Mouse (Mus musculus): ENCODE results near the gene Myh13.

The Myh13 gene

DNA sequence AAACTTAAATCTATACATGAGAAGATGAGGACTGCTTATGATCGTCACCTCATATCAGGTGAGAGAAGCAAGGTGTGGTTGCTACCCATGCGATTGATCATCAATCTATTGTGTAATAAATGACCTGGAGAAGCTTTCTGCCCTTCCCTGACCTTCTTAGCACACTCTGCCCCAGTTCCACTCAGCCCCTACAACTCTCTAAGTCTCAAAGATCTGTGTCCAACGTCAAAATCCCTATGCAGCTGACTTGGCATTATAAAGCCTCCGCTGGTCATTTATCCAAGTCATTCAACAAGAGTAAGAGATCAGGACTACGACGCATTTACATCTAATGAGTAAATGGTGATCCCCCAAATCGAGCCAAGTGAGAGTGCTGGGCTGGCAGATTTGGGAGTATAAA lies at the start of gene Myh13:
Myh13 (plus strand) TSS at position 301 of the 400 bp plus-strand sequence.
- no peak for DNase-seq (ENCODE audit: low read depth)

DNA sequence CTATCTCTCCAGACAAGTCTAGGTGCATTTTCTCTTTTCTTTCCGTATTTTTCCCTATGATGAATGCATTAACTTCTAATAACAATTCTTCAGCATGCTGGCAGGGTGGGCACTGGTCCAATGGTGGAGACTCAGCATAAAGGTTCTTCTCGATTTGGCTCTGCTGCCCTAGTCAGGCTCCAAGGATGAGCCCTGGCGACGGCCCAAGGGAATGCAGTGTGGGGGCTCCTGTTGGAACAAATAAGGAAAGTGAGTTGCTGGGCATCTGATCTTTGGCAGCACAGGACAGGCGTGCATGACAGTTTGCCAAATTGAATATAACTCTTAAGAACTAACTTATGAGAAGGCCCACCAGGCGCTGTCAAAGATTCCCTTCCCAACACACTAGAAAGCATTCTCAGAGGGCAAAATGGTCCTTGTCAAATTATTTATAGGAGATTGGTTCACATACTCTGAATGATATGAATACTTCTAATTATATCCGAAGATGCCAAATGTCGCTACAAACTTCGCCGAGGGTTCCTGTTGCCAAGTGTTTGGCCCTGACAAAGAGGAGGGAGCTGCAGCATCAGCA lies 44.8 kb upstream of the Myh13 start, which contains the start of gene Myh8:
Myh8 (plus strand) TSS at position 524 of the 574 bp plus-strand sequence.
- DNase-seq (ENCODE audit: low read depth): no peak

DNA sequence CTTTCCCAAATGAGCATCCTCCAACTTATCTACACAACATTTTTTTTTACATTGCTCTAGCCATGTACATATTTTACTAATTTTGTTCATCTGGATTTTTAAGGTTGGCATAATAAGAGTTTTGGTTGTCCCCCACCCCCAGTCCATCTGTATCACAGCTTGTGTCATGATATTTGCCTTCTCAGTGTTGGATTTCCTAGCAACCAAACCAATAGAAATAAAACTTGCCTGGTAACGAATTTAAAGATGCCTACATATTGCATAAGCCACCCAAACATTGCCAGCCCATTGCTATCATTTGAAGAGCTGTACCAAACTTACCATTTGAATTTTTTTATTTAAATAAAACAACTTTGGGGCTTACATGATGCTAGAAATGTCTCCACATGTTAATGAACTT lies 28.0 kb upstream of the Myh13 start:
- no peak for DNase-seq (ENCODE audit: low read depth)

DNA sequence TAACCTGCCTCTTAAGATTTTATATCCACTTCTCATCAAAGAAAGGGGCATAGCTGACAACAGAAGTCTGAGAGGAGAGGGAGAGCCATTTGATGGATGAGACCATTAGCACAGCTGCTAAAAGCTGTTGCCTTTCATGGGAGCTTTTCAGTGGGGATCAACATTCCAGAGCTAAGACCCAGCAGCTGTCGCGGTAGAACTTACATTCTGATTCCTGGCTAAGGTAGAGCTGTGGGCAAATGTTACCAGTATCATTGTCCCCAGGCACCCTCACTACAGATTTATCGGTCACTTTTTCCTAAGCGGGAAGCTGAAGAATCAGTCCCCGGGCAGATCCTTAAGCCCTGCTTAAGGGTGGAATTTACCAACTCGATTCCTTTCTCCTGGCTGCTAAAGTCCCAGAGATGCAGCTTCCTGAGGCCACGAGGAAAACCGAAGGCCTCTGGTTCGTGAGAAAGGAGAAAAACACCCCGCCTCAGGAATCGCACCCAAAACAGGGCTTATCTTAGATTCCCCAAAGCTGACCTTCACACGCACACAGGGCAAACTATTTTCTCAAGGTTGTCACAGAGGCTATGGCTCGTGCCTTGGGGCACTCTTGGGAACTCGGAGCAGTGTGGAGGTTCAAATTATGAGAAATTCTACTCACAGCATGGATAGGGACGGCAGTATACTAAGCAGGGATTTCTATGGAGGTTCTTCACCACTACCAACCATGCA lies 7.6 kb upstream of the Myh13 start:
- DNase-seq (ENCODE audit: low read depth): no peak

DNA sequence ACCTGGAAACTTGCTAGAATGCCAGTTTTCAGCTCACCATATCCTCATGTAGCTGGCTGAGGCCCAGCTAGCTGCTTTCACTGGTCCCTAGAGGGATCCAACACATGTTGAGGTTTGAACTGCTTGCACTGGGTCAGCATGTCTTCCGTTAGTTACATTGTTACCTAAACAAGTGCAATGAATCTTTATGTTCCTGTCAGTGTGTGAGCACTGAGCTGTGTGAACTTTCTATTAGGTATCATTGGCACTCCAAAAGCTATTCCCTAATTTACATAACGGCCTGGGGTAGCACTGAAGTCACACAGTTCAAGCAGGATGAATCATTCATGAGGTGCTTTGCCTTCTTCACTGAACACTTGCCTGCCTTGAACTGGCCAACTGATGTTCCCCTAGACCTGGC lies 5.1 kb downstream of the Myh13 start:
- DNase-seq (ENCODE audit: low read depth): no peak

DNA sequence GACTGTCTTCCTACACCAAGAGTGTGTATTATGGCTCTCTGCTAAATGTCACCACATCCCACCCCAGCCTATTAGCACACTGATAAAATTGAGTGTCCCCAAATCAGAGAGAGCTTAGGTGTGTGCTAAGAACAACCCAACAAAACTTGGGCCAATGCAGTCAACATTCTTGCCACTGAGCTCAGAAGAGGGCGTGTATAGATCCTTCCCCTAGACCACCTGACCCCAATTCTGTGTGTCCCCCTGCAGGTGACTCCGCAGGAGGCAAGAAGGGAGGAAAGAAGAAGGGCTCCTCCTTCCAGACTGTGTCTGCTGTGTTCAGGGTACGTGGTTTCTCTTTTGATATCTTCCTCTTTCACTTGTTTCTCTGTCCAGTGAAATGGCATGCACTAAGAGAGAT lies 23.1 kb downstream of the Myh13 start:
- DNase-seq (ENCODE audit: low read depth): no peak

DNA sequence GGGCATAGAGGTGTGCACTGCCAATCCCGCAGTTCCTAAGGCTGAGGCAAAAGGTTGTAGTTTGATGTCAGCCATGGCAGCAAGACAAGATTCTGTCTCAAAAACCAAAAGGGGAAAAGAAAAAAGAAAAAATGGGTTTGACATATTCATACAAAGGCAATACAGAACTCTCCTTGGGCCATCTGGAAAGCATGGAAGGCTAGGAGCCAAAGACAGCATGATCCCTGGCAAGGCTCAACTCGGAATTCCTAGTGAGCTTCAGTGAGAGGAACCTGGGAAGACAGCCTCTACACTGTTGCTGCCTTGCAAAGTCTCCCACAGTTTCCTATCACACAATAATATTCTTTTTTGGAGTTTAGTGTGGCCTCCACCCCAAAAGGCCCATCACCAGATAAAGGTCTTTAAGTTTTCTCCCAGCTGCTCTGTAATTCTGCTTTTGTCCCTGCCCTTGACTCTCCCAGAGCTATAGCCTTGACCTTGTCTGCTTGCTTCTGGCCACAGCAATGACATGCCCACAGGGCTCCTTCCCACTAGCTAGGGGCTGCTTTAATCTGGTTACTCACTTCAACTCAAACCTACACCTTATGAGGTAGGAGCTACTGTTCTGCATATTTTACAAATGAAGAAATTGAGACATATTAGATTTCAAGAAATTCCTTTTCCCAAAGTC lies 23.9 kb downstream of the Myh13 start:
- no peak for DNase-seq (ENCODE audit: low read depth)

- no peak for DNase-seq (ENCODE audit: low read depth)
These were observed 24.4 kb downstream of the Myh13 start for GRCm38 (mm10) chr11:67345856-67346236.

DNA sequence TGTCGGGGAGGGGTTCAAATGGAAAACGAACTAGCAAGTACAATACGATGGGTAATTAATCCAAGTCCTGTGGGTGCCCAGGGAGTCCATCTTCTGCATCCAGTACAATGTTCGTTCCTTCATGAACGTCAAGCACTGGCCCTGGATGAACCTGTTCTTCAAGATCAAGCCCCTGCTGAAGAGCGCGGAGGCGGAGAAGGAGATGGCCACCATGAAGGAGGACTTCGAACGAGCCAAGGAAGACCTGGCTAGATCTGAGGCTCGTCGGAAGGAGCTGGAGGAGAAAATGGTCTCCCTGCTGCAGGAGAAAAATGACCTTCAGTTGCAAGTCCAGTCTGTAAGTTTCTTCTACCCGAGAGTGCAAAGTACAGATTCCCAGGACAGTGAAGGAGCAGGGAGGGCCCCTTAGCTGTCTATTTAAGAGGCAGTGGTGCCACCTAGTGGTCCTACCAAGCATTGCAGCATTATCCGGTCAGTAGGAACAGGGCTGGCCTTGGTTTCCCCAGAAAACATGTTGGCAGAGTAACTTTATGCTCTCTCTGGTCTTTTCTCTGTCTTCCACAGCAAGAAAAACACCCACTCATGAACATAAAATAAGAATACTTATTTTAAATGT lies 28.8 kb downstream of the Myh13 start:
- peak; percentile 26 for DNase-seq (ENCODE audit: low read depth)

DNA sequence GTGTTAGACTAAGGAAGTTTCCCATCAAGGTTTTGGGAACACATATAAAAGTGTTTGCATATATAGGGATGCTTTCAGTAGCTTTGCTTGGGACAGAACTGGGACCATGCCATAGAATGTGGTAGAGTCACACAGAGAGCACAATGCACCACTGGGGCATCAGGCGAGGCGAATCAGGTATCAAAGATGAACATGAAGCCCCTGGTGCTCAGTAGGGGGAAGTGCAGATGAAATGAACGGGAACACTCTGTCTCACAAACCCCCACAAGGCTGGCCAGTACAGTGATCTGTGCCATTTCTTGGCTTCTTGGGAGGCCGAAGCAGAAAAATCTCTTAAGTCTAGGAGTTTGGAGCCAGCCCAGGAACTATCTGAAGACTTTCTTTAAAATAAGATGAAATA lies 31.6 kb downstream of the Myh13 start:
- no peak for DNase-seq (ENCODE audit: low read depth)

GRCm38 (mm10) chr11:67358031-67358430 lies 36.6 kb downstream of the Myh13 start:
- peak; percentile 57 for DNase-seq (ENCODE audit: low read depth)

DNA sequence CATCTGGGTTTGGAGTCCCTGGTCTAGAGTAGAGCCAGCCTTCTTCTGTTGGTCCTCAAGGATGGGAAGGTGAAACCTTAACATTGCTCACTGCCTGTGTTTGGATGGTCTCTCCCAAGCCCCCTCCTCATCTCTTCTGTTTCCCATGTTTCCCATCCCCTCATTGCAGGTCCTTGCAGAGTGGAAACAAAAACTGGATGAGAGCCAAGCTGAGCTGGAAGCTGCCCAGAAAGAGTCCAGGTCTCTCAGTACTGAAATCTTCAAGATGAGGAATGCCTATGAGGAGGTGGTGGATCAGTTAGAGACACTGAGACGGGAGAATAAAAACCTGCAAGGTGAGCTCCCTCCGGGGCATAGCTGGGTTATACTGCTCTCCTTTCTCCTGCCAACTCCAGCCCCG lies 40.8 kb downstream of the Myh13 start:
- DNase-seq (ENCODE audit: low read depth): no peak

GRCm38 (mm10) chr11:67364551-67364950 lies 43.1 kb downstream of the Myh13 start:
- DNase-seq (ENCODE audit: low read depth): no peak

GRCm38 (mm10) chr11:67364986-67365721 lies 43.7 kb downstream of the Myh13 start:
- DNase-seq (ENCODE audit: low read depth): no peak

GRCm38 (mm10) chr11:67366936-67367335 lies 45.5 kb downstream of the Myh13 start:
- DNase-seq (ENCODE audit: low read depth): no peak

DNA sequence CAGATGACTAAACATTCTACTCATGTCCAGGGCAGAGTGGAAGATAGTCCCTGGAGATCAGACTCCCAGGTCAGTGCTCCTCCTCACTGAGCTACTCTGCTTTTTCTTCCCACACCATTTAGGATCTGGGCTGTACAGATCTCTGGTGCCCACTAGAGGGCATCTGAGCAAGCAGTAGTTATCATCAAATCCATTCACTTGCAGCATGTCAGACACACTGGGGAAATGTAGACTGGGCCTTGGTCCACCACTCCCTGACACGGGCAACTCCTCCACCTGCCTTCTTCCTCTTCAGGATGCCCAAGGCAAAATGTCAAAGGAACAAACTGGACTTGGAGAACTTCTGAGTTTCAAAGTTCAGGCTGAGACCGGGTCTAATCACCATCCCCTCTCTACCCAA lies 51.9 kb downstream of the Myh13 start:
- DNase-seq (ENCODE audit: low read depth): no peak

DNA sequence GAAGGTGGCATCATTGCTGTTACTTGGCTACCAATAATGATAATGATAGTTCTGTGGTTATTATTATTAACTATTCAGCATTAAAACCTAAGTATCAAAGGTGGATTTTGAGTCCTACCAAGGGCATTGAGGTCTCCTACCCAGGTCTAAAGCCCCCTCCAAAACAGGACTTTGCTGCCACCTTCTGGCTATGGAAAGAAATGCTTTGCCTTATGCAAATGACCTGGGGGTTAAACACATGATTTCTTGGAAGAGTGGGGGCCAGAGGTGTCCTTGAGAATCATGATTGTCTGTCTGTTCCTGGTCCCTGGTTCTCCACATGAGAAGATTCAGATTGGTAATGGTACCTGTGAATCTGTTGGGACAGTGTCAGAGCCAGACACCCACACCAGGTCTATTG lies 54.9 kb downstream of the Myh13 start:
- no peak for DNase-seq (ENCODE audit: low read depth)

GRCm38 (mm10) chr11:67379703-67380510 lies 58.4 kb downstream of the Myh13 start:
- no peak for DNase-seq (ENCODE audit: low read depth)

DNA sequence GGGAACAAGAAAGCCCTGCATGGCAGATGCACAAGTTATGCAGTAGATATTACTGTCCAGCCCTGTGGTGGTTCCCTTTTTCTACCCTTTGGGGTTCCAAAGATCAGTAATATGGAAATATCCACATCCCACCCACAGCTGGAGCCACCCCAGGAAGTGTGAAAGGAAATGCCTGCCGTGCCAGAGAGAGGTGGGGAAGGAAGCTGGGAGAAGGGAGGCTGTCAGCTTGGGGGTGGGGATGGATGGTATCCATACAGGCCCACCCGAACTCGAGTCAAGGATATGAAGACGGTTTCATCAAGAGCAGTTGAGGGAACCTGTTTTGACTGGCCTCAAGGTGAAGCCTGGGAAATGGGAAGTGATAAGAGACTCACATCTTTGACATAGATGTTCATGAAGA lies 60.4 kb downstream of the Myh13 start:
- DNase-seq (ENCODE audit: low read depth): no peak

- DNase-seq (ENCODE audit: low read depth): no peak
These were observed 63.2 kb downstream of the Myh13 start for GRCm38 (mm10) chr11:67384653-67385052.

GRCm38 (mm10) chr11:67386815-67387415 lies 65.5 kb downstream of the Myh13 start:
- DNase-seq (ENCODE audit: low read depth): no peak

All from fibroblast of lung, adult 2 months (primary cell).